Mouse (Mus musculus): ENCODE measurements around the gene 4933400A11Rik. TPM values are rescaled to one million over a fixed set of nuclear protein-coding genes. Genes with fewer than 3 reads are reported as not detected.

4933400A11Rik gene
- total RNA-seq, 2 experiments from 2014 or later: not detected

Other genes with a start within 250 kb of the 4933400A11Rik start
- gene Mid1, start 94.4 kb downstream of the 4933400A11Rik start, total RNA-seq (2021): 10 to 100 TPM in 1 of 2 experiments, 1 to 10 TPM in 1; 9.8 to 12.1 TPM
- 10 to 100 TPM; 58.4 to 63.1 TPM for gene Gm21887, start 230.0 kb upstream of the 4933400A11Rik start, total RNA-seq (2021)